Mouse (Mus musculus): Measurements from ENCODE around the gene Ecd. TPM values are rescaled to one million over a fixed set of nuclear protein-coding genes. Genes with fewer than 3 reads are reported as not detected.
A peak's percentile ranks its signal among the peaks of the same experiment; 100 is the strongest.

Gene Ecd
- total and polyA plus RNA-seq, 3 experiments: 64.9 to 72.2 TPM; not detected in 1

GRCm38 (mm10) chr14:20393205-20393913, 45.4 kb upstream of the Ecd start, which contains the start of gene Mrps16 (continued):
- TF ChIP-seq KAT2A (conservative IDR thresholded peaks at IDR 0.05; ENCODE audit: low read depth, low read length) (peak; percentile 47; the same call in 1 of the 2 replicates), RAD21 (IDR thresholded peaks at IDR 0.05; ENCODE audit: low read depth, low read length) (no peak), BHLHE40 (IDR thresholded peaks at IDR 0.05; ENCODE audit: borderline replicate concordance, low read depth, low read length) (no peak), RCOR1 (IDR thresholded peaks at IDR 0.05; ENCODE audit: low read depth, low read length) (peak; percentile 31; the same call in 1 of the 2 replicates), MAX (IDR thresholded peaks at IDR 0.05; ENCODE audit: low read length) (peak; percentile 68), MYB (IDR thresholded peaks at IDR 0.05; ENCODE audit: low read depth, low read length) (no peak), TCF12 (IDR thresholded peaks at IDR 0.05; ENCODE audit: low read depth, low read length) (peak; percentile 69), HCFC1 (IDR thresholded peaks at IDR 0.05; ENCODE audit: low read depth, low read length) (peak; percentile 85), NRF1 (IDR thresholded peaks at IDR 0.05; ENCODE audit: insufficient read depth, low read depth, low read length, poor library complexity, severe bottlenecking) (peak; percentile 60), MAZ (IDR thresholded peaks at IDR 0.05; ENCODE audit: low read depth, low read length) (peak; percentile 63; the same call in 1 of the 2 replicates), CTCF (IDR thresholded peaks at IDR 0.05 in 2 of 3, conservative IDR thresholded peaks at IDR 0.05 in 1 of 3; ENCODE audit: control insufficient read depth in 1 of 3, insufficient read depth in 1 of 3, low read depth in 2 of 3, low read length in 3 of 3, poor library complexity in 1 of 3, severe bottlenecking in 1 of 3) (peak in 2 of 3 experiments; percentile 80 to 94; a peak in 5 of 6 replicates), UBTF (IDR thresholded peaks at IDR 0.05; ENCODE audit: borderline replicate concordance, insufficient read depth, low read depth, low read length) (peak; percentile 75; the same call in 1 of the 2 replicates), POLR2AphosphoS5 (IDR thresholded peaks at IDR 0.05; ENCODE audit: borderline replicate concordance, low read depth, low read length) (no peak), MAFK (IDR thresholded peaks at IDR 0.05; ENCODE audit: borderline replicate concordance, low read depth, low read length) (no peak), JUND (IDR thresholded peaks at IDR 0.05; ENCODE audit: low read depth, low read length) (no peak), ETS1 (IDR thresholded peaks at IDR 0.05; ENCODE audit: low read depth, low read length) (0 out of 2 replicates have a peak, but pooled peaks have one; percentile 9), TAL1 (IDR thresholded peaks at IDR 0.05; ENCODE audit: low read length) (no peak), CHD1 (IDR thresholded peaks at IDR 0.05; ENCODE audit: low read depth, low read length) (no peak), MYC (IDR thresholded peaks at IDR 0.05; ENCODE audit: low read depth, low read length) (no peak; the same call in 1 of the 2 replicates), GATA1 (IDR thresholded peaks at IDR 0.05; ENCODE audit: low read depth, low read length) (no peak), TBP (IDR thresholded peaks at IDR 0.05; ENCODE audit: low read depth, low read length) (peak; percentile 73), GABPA (IDR thresholded peaks at IDR 0.05; ENCODE audit: low read depth, low read length) (no peak), SIN3A (IDR thresholded peaks at IDR 0.05; ENCODE audit: low read length) (peak; percentile 82), POLR2AphosphoS2 (IDR thresholded peaks at IDR 0.05; ENCODE audit: low read length) (peak; percentile 83), E2F4 (IDR thresholded peaks at IDR 0.05; ENCODE audit: borderline replicate concordance, low read depth, low read length) (no peak)
